Mouse (Mus musculus) midbrain, embryonic 15.5 days (tissue): ENCODE results near the gene Lypd5. TPM values are rescaled to one million over a fixed set of nuclear protein-coding genes. Genes with fewer than 3 reads are reported as not detected.
"Not testable (repeated sequence)": the region's sequence is repeated elsewhere in the genome, so short reads cannot be mapped to it uniquely, and the experiment has no call there.

Source experiments
- ATAC-seq: fragments of 200-750 bp; cut with Nextera tagmentation; replicated peaks from 2 replicates; pipeline ENCODE4 v1.8.0; 2017; ENCODE audit warnings: moderate TSS enrichment
- H3K27ac ChIP-seq: fragments of 300-500 bp; sonication (generic); 2 replicates; pipeline ENCODE4 v1.5.1; 2015; ENCODE audit warnings: mild to moderate bottlenecking, inconsistent platforms
- H3K27me3 ChIP-seq: fragments of 300-500 bp; sonication (generic); replicated peaks from 2 replicates; pipeline ENCODE4 v1.6.1; 2015; ENCODE audit warnings: inconsistent platforms
- H3K36me3 ChIP-seq: fragments of 300-500 bp; sonication (generic); replicated peaks from 2 replicates; pipeline ENCODE4 v1.6.1; 2015; ENCODE audit warnings: inconsistent platforms
- H3K4me1 ChIP-seq: fragments of 300-500 bp; sonication (generic); 2 replicates; pipeline ENCODE4 v1.6.1; 2015; ENCODE audit warnings: inconsistent platforms
- H3K4me2 ChIP-seq: fragments of 300-500 bp; sonication (generic); 2 replicates; pipeline ENCODE4 v1.6.1; 2015; ENCODE audit warnings: inconsistent platforms, mild to moderate bottlenecking, moderate library complexity
- H3K4me3 ChIP-seq: fragments of 300-500 bp; sonication (generic); 2 replicates; pipeline ENCODE4 v1.5.1; 2015; ENCODE audit warnings: mild to moderate bottlenecking, inconsistent platforms
- H3K9ac ChIP-seq: fragments of 300-500 bp; sonication (generic); 2 replicates; pipeline ENCODE4 v1.6.1; 2015; ENCODE audit warnings: mild to moderate bottlenecking, inconsistent platforms
- H3K9me3 ChIP-seq: fragments of 300-500 bp; sonication (generic); 2 replicates; pipeline ENCODE4 v1.6.1; 2016; ENCODE audit warnings: inconsistent platforms
- WGBS: fragments of 180-500 bp; shearing (Covaris S2); methylation state at CpG from one replicate; pipeline ENCODE4 v1.1.7; 2015; ENCODE audit warnings: mixed read lengths; 5-methylcytosine and 5-hydroxymethylcytosine counted together
- polyA plus RNA-seq: library from polyadenylated mRNA; unstranded; fragments of >200 nt; fragmentation: Nextera tagmentation; extraction: Ambion mirVana; gene quantifications from 2 replicates; pipeline ENCODE4 v1.2.1, GENCODE M21; 2015

Gene Lypd5
- polyA plus RNA-seq, 1 experiment from 2014 or later = not detected

DNA sequence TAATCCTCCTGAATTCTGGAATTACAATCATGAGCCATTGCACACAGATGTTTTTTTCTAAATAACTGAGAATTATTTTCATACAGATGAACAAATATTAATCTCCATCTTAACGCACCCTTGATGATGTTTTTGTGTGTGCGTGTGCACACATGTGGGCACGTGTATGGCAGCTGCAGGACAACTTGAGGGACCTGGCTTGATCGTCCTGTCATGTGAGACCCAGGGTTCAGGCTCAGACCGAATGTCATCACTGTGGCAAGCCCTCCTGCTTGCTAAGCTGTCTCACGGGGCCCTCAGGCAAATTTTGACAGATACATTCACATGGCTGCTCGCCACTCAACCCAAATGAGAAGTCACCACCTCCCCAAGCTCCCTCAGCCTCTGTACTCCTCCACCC is 41.5 kb downstream of the Lypd5 start:
- no peak overlapping the region for H3K4me2 ChIP-seq
- no peaks in the 10 kb centered on the region for H3K36me3 ChIP-seq
- no peaks in the 10 kb centered on the region for H3K4me1 ChIP-seq
- WGBS = 56% methylated on average over 7 of the region's 7 CpGs
- no peak overlapping the region for H3K4me3 ChIP-seq
- H3K27ac ChIP-seq = no peak overlapping the region
- H3K27me3 ChIP-seq = no peaks in the 10 kb centered on the region
- no peak overlapping the region for H3K9ac ChIP-seq
- no peak for ATAC-seq
- H3K9me3 ChIP-seq = no peaks in the 10 kb centered on the region

DNA sequence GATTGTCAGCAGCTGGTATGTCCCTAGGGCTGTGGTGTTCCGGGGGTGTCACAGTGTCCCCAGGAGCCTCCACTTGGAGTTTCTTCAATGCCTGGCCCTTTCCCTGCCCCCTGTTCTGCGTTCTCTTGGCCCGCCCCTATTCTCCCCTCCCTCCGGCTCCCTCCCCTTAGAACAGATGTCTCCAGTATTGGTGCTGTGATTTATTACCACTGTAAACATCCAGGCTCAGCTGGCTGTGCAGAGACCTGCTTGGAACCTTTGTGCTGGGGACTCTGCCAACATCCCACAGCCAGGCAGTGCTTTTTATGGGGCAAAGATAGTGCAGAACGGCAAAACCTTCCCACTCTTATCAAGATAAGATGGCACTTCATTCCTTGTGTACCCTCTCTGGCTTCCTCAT is 42.1 kb downstream of the Lypd5 start:
- Histone ChIP-seq H3K4me3 (no peak overlapping the region), H3K27ac (no peak overlapping the region), H3K9me3 (no peaks in the 10 kb centered on the region), H3K4me2 (no peak overlapping the region), H3K27me3 (no peaks in the 10 kb centered on the region), H3K4me1 (no peaks in the 10 kb centered on the region), H3K9ac (no peak overlapping the region), H3K36me3 (no peaks in the 10 kb centered on the region)
- ATAC-seq = no peak
- WGBS = 57% methylated on average over 5 of the region's 5 CpGs

DNA sequence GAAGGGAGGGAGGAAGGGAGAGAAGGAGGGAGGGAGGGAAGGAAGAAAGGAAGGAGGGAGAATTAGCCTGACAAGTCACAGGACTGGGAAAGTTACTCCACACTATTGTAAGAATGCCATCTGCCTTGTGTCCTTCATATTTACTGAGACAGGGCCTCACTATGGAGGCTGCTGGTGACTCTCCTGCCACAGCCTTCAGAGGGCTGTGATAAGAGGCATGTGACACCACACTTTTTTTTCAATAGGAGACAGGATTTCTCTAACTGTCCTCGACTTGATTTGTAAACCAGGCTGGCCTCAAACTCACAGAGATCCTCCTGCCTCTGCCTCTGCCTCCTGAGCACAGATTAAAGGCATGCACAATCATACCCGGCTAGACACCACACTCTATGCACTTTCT is 42.7 kb downstream of the Lypd5 start:
- H3K4me3 ChIP-seq = no peak overlapping the region
- no peak overlapping the region for H3K4me2 ChIP-seq
- no peaks in the 10 kb centered on the region for H3K27me3 ChIP-seq
- WGBS = 74% methylated on average over 2 of the region's 2 CpGs
- no peak overlapping the region for H3K27ac ChIP-seq
- no peak for ATAC-seq
- no peak overlapping the region for H3K9ac ChIP-seq
- no peaks in the 10 kb centered on the region for H3K36me3 ChIP-seq
- H3K9me3 ChIP-seq = no peaks in the 10 kb centered on the region
- no peaks in the 10 kb centered on the region for H3K4me1 ChIP-seq

DNA sequence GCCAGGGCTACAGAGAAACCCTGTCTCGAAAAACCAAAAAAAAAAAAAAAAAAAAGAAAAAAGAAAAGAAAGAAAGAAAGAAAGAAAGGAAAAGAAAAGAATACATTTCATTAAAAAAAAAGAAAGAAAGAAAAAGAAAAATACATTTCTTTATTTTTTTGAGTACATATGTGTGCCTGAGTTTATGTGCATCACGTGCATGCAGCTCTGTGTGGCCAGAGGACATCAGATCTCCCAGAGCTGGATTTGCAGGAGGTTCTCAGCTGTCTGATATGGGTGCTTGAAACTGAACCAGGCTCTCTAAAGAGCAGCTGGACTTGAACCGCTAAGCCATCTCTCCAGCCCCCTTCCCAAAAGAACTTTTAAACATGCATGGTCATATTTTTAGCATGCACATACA is 45.1 kb downstream of the Lypd5 start:
- no peak for ATAC-seq
- Histone ChIP-seq H3K9me3 (no peaks in the 10 kb centered on the region), H3K27ac (no peak overlapping the region), H3K36me3 (no peaks in the 10 kb centered on the region), H3K4me2 (no peak overlapping the region), H3K4me3 (no peak overlapping the region), H3K4me1 (no peaks in the 10 kb centered on the region), H3K9ac (no peak overlapping the region), H3K27me3 (no peaks in the 10 kb centered on the region)
- 80% methylated on average over 3 of the region's 3 CpGs for WGBS

DNA sequence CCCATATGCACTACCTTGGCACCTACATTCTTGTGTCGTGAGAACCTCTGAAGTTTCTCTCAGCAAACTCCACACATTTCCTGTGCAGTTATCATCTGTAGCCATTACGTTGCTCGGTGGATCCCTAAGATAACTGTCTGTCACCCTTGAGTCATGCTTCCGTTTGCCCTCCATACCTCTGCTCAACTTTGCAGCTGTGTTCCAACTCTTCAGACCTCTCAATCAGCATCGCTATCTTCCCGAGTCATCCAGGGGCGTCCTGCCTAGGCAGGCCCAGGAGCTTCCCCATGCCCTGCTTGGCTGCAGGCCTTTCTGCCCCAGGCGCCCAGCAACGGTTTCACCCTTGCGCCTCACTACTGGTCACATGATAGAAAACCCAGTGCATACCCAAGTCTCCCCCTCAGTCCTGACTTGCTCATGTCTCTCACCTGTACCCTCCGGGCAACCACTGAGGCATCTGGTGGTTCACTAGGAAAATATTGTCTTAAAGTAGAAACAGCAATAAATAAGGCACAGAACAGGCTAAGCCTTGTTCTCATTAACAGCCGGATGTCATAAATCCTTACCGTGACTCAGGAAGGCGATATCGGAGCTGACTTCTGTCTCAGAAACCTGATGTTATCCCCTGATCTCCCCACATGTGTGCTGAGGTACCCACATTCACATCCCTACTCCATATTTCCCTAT is 45.6 kb downstream of the Lypd5 start:
- no peak overlapping the region for H3K9ac ChIP-seq
- WGBS = 86% methylated on average over 15 of the region's 15 CpGs
- no peaks in the 10 kb centered on the region for H3K27me3 ChIP-seq
- H3K4me3 ChIP-seq = no peak overlapping the region
- H3K9me3 ChIP-seq = no peaks in the 10 kb centered on the region
- H3K4me1 ChIP-seq = no peaks in the 10 kb centered on the region
- no peak overlapping the region for H3K4me2 ChIP-seq
- ATAC-seq = no peak
- H3K36me3 ChIP-seq = no peaks in the 10 kb centered on the region
- no peak overlapping the region for H3K27ac ChIP-seq

DNA sequence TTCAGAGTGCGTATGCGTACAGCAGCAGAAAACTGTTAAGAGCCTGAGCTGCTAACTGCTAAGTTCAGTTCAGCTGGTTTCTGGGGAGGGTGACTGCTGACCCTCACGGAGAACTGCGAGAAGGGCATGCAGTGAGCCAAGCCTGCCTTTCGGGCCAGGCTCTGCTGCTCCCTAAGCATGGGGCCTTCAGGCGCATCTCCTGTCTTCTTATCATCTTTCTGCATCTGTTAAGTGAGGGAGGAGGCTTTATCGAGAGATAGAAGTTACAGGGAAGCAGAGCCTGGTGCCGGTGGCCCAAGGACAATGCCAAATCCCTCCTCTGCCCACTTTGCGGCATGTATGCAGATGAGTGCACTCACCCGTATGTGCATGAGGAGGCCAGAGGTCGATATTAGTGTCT is 47.8 kb downstream of the Lypd5 start:
- no peak for ATAC-seq
- Histone ChIP-seq H3K36me3 (no peaks in the 10 kb centered on the region), H3K4me3 (no peak overlapping the region), H3K9ac (no peak overlapping the region), H3K27me3 (no peaks in the 10 kb centered on the region), H3K4me2 (no peak overlapping the region), H3K9me3 (no peaks in the 10 kb centered on the region), H3K4me1 (peaks cover 12% of the 10 kb centered on the region), H3K27ac (no peak overlapping the region)
- WGBS = 85% methylated on average over 11 of the region's 11 CpGs

DNA sequence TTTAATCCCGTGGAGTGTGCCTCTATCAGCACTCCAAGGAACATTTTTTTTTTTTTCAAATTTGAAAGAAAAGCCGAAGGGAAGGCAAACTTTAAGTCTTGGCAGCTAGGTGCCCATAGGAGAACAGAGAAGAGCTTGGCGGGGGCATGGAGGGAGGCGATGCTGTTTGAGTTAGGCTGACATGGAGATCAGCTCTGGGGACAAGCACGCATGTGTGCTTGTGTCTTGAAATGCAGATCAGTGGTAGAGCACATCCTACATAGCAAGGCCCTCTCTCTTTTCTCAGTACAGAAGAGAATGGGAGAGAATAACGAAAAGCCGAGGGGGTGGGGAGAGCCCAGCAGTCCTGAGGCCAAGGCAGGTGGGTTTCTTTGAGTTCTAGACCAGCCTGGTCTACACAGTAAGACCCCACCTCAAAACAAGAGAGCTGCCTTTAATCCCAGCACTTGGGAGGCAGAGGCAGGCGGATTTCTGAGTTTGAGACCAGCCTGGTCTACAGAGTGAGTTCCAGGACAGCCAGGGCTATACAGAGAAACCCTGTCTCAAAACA is 49.4 kb downstream of the Lypd5 start:
- H3K4me1 ChIP-seq = peaks cover 12% of the 10 kb centered on the region
- H3K4me3 ChIP-seq = no peak overlapping the region
- no peaks in the 10 kb centered on the region for H3K9me3 ChIP-seq
- ATAC-seq = no peak
- no peak overlapping the region for H3K27ac ChIP-seq
- H3K4me2 ChIP-seq = no peak overlapping the region
- peaks cover 7% of the 10 kb centered on the region for H3K36me3 ChIP-seq
- 95% methylated on average over 8 of the region's 8 CpGs for WGBS
- no peaks in the 10 kb centered on the region for H3K27me3 ChIP-seq
- H3K9ac ChIP-seq = no peak overlapping the region

DNA sequence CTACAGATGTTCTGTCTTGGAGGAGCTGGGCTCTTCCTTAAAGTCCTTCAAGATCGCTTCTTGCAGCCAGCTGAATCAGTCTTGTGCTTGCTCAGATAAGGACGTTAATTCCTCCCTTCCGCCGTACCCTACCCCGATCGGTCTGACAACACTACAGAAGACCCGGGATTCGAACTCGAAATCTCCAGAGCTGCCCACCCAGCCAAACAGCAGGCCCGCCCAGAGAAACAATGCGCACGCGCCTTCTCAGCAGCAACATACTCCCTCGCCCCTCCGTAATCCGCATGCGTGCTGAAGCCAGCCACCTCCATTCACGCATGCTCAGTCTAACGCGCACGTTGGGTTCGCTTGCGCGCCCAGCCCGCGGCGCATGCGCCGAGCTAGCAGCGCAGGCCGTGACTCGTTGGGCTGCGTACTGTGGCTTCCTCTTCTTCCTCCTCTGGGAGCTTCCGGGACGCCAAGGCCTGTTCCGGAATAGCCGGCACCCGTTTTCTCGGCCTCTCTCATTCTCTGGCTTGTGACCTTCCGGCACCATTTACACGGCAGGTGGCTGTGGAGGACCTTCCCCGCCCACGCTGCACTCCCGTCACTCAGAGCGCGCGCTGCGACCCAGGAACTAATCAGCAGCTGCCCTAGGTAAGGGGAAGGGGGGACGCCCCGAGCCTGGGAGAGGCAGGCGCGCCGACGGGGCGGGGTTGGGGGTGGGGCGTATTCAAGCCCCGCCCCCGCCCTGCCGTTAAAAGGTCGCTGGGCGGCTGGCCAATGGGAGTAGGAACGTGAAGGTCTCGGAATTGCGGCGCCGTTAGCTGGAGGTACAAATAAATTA is 50.5 kb downstream of the Lypd5 start, which contains the start of gene Smg9:
Gene Smg9, plus strand, starts transcription at position 364 of the 826 bp plus-strand sequence.
- 4% methylated on average over 66 of the region's 66 CpGs for WGBS
- peaks cover 16% of the 10 kb centered on the region for H3K36me3 ChIP-seq
- peak within 1 kb of the TSS; percentile 99 for H3K27ac ChIP-seq
- peak; percentile 96 for ATAC-seq
- H3K27me3 ChIP-seq = no peaks in the 10 kb centered on the region
- H3K4me2 ChIP-seq = peak within 1 kb of the TSS; percentile 57
- H3K4me1 ChIP-seq = peaks cover 12% of the 10 kb centered on the region
- H3K9ac ChIP-seq = peak within 1 kb of the TSS; percentile 76
- peak within 1 kb of the TSS; percentile 74 for H3K4me3 ChIP-seq
- H3K9me3 ChIP-seq = no peaks in the 10 kb centered on the region

DNA sequence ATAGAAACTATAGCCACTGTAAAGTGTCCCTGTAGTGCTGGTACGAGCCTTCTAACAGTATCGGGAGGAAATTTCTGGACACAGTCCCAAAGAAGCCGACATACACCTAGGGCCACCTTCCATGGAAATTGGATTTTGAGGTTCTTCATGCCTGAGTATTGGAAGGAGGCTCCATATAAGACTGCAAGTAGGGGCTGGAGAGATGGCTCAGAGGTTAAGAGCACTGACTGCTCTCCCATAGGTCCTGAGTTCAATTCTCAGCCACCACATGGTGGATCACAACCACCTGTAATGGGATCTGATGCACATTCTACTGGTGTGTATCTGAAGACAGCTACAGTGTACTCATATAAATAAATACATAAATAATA is 51.1 kb downstream of the Lypd5 start:
- Histone ChIP-seq H3K4me1 (peaks cover 12% of the 10 kb centered on the region), H3K4me2 (peak overlapping the region; percentile 57), H3K27me3 (no peaks in the 10 kb centered on the region), H3K9ac (peak overlapping the region; percentile 76), H3K27ac (peak overlapping the region; percentile 99), H3K36me3 (peaks cover 19% of the 10 kb centered on the region), H3K4me3 (peak overlapping the region; percentile 74), H3K9me3 (no peaks in the 10 kb centered on the region)
- peak; percentile 9 for ATAC-seq
- 14% methylated on average over 3 of the region's 3 CpGs for whole genome bisulfite sequencing

DNA sequence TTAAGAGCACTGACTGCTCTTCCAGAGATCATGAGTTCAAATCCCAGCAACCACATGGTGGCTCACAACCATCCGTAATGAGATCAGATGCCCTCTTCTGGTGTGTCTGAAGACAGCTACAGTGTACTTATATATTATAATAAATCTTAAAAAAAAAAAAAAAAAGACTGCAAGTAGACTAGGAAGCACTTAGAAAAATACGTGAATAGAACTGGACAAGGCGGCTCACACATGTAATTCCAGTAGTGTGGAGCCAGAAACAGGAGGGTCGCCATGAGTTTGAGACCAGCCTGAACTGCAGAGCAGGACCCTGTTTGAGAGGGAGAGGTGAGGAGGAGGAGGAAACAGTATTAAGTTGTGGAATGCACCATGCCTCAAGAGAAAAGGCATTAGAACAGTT is 51.5 kb downstream of the Lypd5 start:
- not testable (repeated sequence) for H3K9ac ChIP-seq

DNA sequence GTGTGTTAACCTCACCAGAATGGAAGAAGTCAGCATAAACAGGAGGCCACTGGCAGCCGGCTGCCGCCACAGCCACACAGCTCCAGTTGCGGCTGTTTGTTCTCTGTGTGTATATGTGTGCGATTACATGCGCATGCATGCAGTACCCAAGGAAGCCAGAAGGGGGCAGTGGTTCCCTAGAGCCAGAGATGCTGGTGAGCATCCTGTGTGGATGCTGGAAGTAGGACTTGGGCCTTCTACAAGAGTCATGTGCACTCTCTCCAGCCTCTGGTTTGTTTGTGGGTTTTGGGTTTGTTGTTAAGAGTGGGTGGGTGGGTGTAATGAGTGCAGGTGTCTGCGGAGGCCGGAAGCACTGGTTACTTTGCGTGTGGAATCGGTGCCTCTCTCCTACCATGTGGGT is 53.9 kb downstream of the Lypd5 start:
- Histone ChIP-seq H3K4me2 (no peak overlapping the region), H3K4me1 (peaks cover 21% of the 10 kb centered on the region), H3K9ac (no peak overlapping the region), H3K27ac (no peak overlapping the region), H3K27me3 (no peaks in the 10 kb centered on the region), H3K36me3 (peaks cover 29% of the 10 kb centered on the region), H3K9me3 (no peaks in the 10 kb centered on the region), H3K4me3 (no peak overlapping the region)
- WGBS = 96% methylated on average over 9 of the region's 9 CpGs
- no peak for ATAC-seq

More for the DNA sequence above, 51.5 kb downstream of the Lypd5 start:
- H3K27me3 ChIP-seq, H3K9me3 ChIP-seq, ATAC-seq: not testable (repeated sequence)
- peak overlapping the region; percentile 57 for H3K4me2 ChIP-seq
- 96% methylated on average over 4 of the region's 4 CpGs for WGBS
- H3K27ac ChIP-seq = peak overlapping the region; percentile 99; the same call in 1 of the 2 replicates
- peaks cover 23% of the 10 kb centered on the region for H3K36me3 ChIP-seq
- H3K4me3 ChIP-seq = peak overlapping the region; percentile 74
- H3K4me1 ChIP-seq = peaks cover 12% of the 10 kb centered on the region
